Mouse (Mus musculus): ENCODE results near the gene Cldn1. TPM values are rescaled to one million over a fixed set of nuclear protein-coding genes. Genes with fewer than 3 reads are reported as not detected.

The Cldn1 gene
- 12.2 and 13.7 TPM in 2 replicates for polyA plus RNA-seq (2014; fragmentation: Nextera tagmentation; extraction: Ambion mirVana)

- peak within 1 kb of the TSS; percentile 47 for H3K4me3 ChIP-seq (ENCODE audit: low read depth, low read length)
- 6% methylated on average over 33 of the region's 33 CpGs for WGBS
- no peaks in the 10 kb centered on the region for H3K27me3 ChIP-seq (replicated peaks; ENCODE audit: control insufficient read depth, insufficient read depth, low read length)
- H3K4me1 ChIP-seq (replicated peaks; ENCODE audit: control insufficient read depth, insufficient read depth, low read length): no peaks in the 10 kb centered on the region
- DNase-seq (ENCODE audit: low spot score) (peak; percentile 83), ATAC-seq (replicated peaks; ENCODE audit: low FRiP score) (peak; percentile 57)
- H3K27ac ChIP-seq (ENCODE audit: low read depth, low read length): no peak within 1 kb of the TSS
- H3K9me3 ChIP-seq (ENCODE audit: control insufficient read depth, low read length): no peaks in the 10 kb centered on the region
- no peaks in the 10 kb centered on the region for H3K36me3 ChIP-seq (ENCODE audit: control insufficient read depth, insufficient read depth, low read length)
- H3K4me2 ChIP-seq: peak within 1 kb of the TSS; percentile 62
- H3K9ac ChIP-seq (ENCODE audit: low read depth, low read length): peak within 1 kb of the TSS; percentile 46
Observed at GRCm38 (mm10) chr16:26371325-26372053, at the start of gene Cldn1. Gene Cldn1, minus strand, starts transcription at chr16:26371841.

DNA sequence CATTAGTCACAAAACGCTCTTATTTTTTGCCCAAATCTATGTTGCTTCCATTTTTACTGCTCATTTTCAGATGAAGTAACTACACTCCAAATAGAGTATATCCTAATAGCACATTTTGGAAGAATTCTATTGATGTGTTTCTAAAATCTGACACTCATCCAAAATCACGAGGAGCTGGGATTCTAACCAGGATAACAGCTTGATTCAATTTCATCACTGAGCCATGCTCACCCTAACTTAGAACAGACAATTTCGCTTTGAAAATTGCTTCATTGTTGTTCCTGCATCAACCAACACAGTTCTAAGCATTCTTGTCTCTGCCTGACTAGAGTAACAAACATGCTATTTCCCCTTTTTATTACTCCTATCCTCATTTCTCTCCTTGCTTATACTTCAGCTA is 47.0 kb upstream of the Cldn1 start:
- H3K27ac ChIP-seq (ENCODE audit: low read depth, low read length): no peak overlapping the region
- H3K4me2 ChIP-seq: no peak overlapping the region
- 81% methylated on average over 3 of the region's 3 CpGs for WGBS
- no peak for ATAC-seq (replicated peaks; ENCODE audit: low FRiP score)
- no peak overlapping the region for H3K4me3 ChIP-seq (ENCODE audit: low read depth, low read length)
- H3K27me3 ChIP-seq (replicated peaks; ENCODE audit: control insufficient read depth, insufficient read depth, low read length): no peaks in the 10 kb centered on the region
- no peak for DNase-seq (ENCODE audit: low spot score)
- no peaks in the 10 kb centered on the region for H3K36me3 ChIP-seq (ENCODE audit: control insufficient read depth, insufficient read depth, low read length)
- H3K4me1 ChIP-seq (replicated peaks; ENCODE audit: control insufficient read depth, insufficient read depth, low read length): no peaks in the 10 kb centered on the region
- H3K9ac ChIP-seq (ENCODE audit: low read depth, low read length): no peak overlapping the region
- no peaks in the 10 kb centered on the region for H3K9me3 ChIP-seq (ENCODE audit: control insufficient read depth, low read length)

- Histone ChIP-seq H3K4me2 (no peak overlapping the region), H3K9ac (ENCODE audit: low read depth, low read length) (no peak overlapping the region), H3K4me3 (ENCODE audit: low read depth, low read length) (no peak overlapping the region), H3K27me3 (replicated peaks; ENCODE audit: control insufficient read depth, insufficient read depth, low read length) (no peaks in the 10 kb centered on the region), H3K36me3 (ENCODE audit: control insufficient read depth, insufficient read depth, low read length) (no peaks in the 10 kb centered on the region), H3K4me1 (replicated peaks; ENCODE audit: control insufficient read depth, insufficient read depth, low read length) (no peaks in the 10 kb centered on the region), H3K9me3 (ENCODE audit: control insufficient read depth, low read length) (no peaks in the 10 kb centered on the region), H3K27ac (ENCODE audit: low read depth, low read length) (no peak overlapping the region)
- WGBS: 41% methylated on average over 1 of the region's 1 CpGs
- DNase-seq (ENCODE audit: low spot score): no peak
- no peak for ATAC-seq (replicated peaks; ENCODE audit: low FRiP score)
Observed at GRCm38 (mm10) chr16:26404070-26404469, 32.4 kb upstream of the Cldn1 start.

GRCm38 (mm10) chr16:26400971-26401370 is 29.3 kb upstream of the Cldn1 start:
- Histone ChIP-seq H3K36me3 (ENCODE audit: control insufficient read depth, insufficient read depth, low read length) (no peaks in the 10 kb centered on the region), H3K4me1 (replicated peaks; ENCODE audit: control insufficient read depth, insufficient read depth, low read length) (no peaks in the 10 kb centered on the region), H3K4me3 (ENCODE audit: low read depth, low read length) (no peak overlapping the region), H3K9me3 (ENCODE audit: control insufficient read depth, low read length) (no peaks in the 10 kb centered on the region), H3K9ac (ENCODE audit: low read depth, low read length) (no peak overlapping the region), H3K27me3 (replicated peaks; ENCODE audit: control insufficient read depth, insufficient read depth, low read length) (no peaks in the 10 kb centered on the region), H3K4me2 (no peak overlapping the region), H3K27ac (ENCODE audit: low read depth, low read length) (no peak overlapping the region)
- 55% methylated on average over 3 of the region's 3 CpGs for WGBS
- DNase-seq (ENCODE audit: low spot score): no peak
- no peak for ATAC-seq (replicated peaks; ENCODE audit: low FRiP score)

- H3K9me3 ChIP-seq (ENCODE audit: control insufficient read depth, low read length): no peaks in the 10 kb centered on the region
- H3K4me2 ChIP-seq: no peak overlapping the region
- DNase-seq (ENCODE audit: low spot score) (no peak), ATAC-seq (replicated peaks; ENCODE audit: low FRiP score) (no peak)
- WGBS: 72% methylated on average over 4 of the region's 4 CpGs
- H3K27ac ChIP-seq (ENCODE audit: low read depth, low read length): no peak overlapping the region
- H3K4me1 ChIP-seq (replicated peaks; ENCODE audit: control insufficient read depth, insufficient read depth, low read length): no peaks in the 10 kb centered on the region
- no peak overlapping the region for H3K4me3 ChIP-seq (ENCODE audit: low read depth, low read length)
- no peak overlapping the region for H3K9ac ChIP-seq (ENCODE audit: low read depth, low read length)
- no peaks in the 10 kb centered on the region for H3K36me3 ChIP-seq (ENCODE audit: control insufficient read depth, insufficient read depth, low read length)
- H3K27me3 ChIP-seq (replicated peaks; ENCODE audit: control insufficient read depth, insufficient read depth, low read length): no peaks in the 10 kb centered on the region
Observed at GRCm38 (mm10) chr16:26400549-26400948, 28.9 kb upstream of the Cldn1 start.

- no peak for ATAC-seq (replicated peaks; ENCODE audit: low FRiP score)
- H3K36me3 ChIP-seq (ENCODE audit: control insufficient read depth, insufficient read depth, low read length): no peaks in the 10 kb centered on the region
- no peaks in the 10 kb centered on the region for H3K4me1 ChIP-seq (replicated peaks; ENCODE audit: control insufficient read depth, insufficient read depth, low read length)
- no peak overlapping the region for H3K4me3 ChIP-seq (ENCODE audit: low read depth, low read length)
- no peak for DNase-seq (ENCODE audit: low spot score)
- no peak overlapping the region for H3K9ac ChIP-seq (ENCODE audit: low read depth, low read length)
- no peak overlapping the region for H3K4me2 ChIP-seq
- H3K27me3 ChIP-seq (replicated peaks; ENCODE audit: control insufficient read depth, insufficient read depth, low read length): no peaks in the 10 kb centered on the region
- no peaks in the 10 kb centered on the region for H3K9me3 ChIP-seq (ENCODE audit: control insufficient read depth, low read length)
- H3K27ac ChIP-seq (ENCODE audit: low read depth, low read length): no peak overlapping the region
- WGBS: 77% methylated on average over 4 of the region's 4 CpGs
Observed at GRCm38 (mm10) chr16:26390936-26391335, 19.3 kb upstream of the Cldn1 start.

DNA sequence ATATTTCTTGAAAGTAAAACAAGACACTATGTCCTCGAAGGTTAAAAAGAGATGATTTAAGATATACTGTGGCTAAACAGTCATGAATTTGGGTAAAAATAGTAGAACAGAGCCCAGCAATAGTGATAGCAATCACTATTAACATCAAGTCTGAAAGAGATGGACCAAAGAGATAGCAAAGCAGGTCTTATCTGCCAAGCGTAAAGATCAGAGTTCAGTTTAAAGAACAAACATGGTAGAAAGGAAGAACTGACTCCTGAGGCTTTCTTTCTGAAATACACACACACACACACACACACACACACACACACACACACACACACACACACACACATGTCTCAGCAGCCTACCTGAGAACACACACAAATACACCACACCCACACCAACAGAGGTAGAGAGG is 14.5 kb upstream of the Cldn1 start:
- no peak overlapping the region for H3K27ac ChIP-seq (ENCODE audit: low read depth, low read length)
- no peak overlapping the region for H3K9ac ChIP-seq (ENCODE audit: low read depth, low read length)
- no peak overlapping the region for H3K4me2 ChIP-seq
- no peak for DNase-seq (ENCODE audit: low spot score)
- 71% methylated on average over 2 of the region's 2 CpGs for WGBS
- H3K9me3 ChIP-seq (ENCODE audit: control insufficient read depth, low read length): no peaks in the 10 kb centered on the region
- no peaks in the 10 kb centered on the region for H3K27me3 ChIP-seq (replicated peaks; ENCODE audit: control insufficient read depth, insufficient read depth, low read length)
- no peaks in the 10 kb centered on the region for H3K4me1 ChIP-seq (replicated peaks; ENCODE audit: control insufficient read depth, insufficient read depth, low read length)
- H3K36me3 ChIP-seq (ENCODE audit: control insufficient read depth, insufficient read depth, low read length): no peaks in the 10 kb centered on the region; the same call in 1 of the 2 replicates
- no peak for ATAC-seq (replicated peaks; ENCODE audit: low FRiP score)
- no peak overlapping the region for H3K4me3 ChIP-seq (ENCODE audit: low read depth, low read length)

DNA sequence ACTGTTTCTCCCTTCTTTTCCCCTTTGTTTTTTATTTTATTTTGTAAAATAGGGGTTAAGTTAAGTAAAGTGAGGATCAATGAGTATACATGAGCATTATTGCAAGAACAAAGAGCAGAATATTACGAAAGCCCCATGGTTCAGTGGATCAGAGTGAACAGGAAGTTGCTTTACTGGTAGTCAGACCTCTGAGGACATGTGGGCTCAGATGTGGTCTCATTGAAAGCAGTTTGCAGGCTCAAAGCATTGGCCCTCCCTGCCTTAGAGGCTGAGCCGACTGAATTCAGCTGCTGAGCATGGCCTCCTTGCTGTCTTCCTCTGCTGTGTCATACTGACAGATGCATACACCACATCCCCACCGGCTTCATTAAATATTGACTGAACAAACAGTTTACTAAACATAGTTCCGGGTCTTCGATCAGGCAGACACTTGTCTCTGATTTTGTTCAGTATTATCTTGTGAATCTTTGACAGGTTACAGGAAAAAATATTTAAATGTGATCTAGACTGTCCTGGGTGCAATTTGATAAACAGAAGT is 12.5 kb upstream of the Cldn1 start:
- no peak overlapping the region; the same call in 1 of the 2 replicates for H3K27ac ChIP-seq (ENCODE audit: low read depth, low read length)
- 57% methylated on average over 5 of the region's 5 CpGs for WGBS
- H3K36me3 ChIP-seq (ENCODE audit: control insufficient read depth, insufficient read depth, low read length): no peaks in the 10 kb centered on the region; the same call in 1 of the 2 replicates
- no peaks in the 10 kb centered on the region for H3K9me3 ChIP-seq (ENCODE audit: control insufficient read depth, low read length)
- DNase-seq (ENCODE audit: low spot score) (no peak), ATAC-seq (replicated peaks; ENCODE audit: low FRiP score) (peak; percentile 15; the same call in 1 of the 2 replicates)
- H3K9ac ChIP-seq (ENCODE audit: low read depth, low read length): no peak overlapping the region
- H3K4me1 ChIP-seq (replicated peaks; ENCODE audit: control insufficient read depth, insufficient read depth, low read length): no peaks in the 10 kb centered on the region
- H3K27me3 ChIP-seq (replicated peaks; ENCODE audit: control insufficient read depth, insufficient read depth, low read length): no peaks in the 10 kb centered on the region
- no peak overlapping the region for H3K4me2 ChIP-seq
- H3K4me3 ChIP-seq (ENCODE audit: low read depth, low read length): no peak overlapping the region

DNA sequence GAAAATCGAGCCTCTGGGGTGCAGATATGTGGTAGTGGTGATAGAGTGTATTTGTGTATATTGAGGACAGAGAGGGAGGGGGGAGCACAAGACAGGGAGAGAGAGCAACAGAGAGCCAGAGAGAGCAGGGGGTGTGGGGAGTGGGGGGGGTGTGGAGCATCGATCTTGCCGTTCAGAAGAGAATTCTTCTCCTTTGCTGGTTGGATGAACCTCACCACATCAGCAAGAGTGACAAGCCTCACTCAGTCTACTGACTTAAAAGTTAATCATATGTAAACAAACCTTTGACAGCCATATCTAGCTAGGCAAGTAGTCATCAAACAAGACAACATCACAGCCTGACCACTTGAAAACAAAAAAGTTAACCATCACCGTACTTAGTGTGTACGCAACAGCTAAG is 5.5 kb upstream of the Cldn1 start:
- H3K4me3 ChIP-seq (ENCODE audit: low read depth, low read length): no peak overlapping the region
- no peaks in the 10 kb centered on the region for H3K4me1 ChIP-seq (replicated peaks; ENCODE audit: control insufficient read depth, insufficient read depth, low read length)
- no peaks in the 10 kb centered on the region for H3K27me3 ChIP-seq (replicated peaks; ENCODE audit: control insufficient read depth, insufficient read depth, low read length)
- H3K36me3 ChIP-seq (ENCODE audit: control insufficient read depth, insufficient read depth, low read length): no peaks in the 10 kb centered on the region; the same call in 1 of the 2 replicates
- H3K4me2 ChIP-seq: no peak overlapping the region
- H3K9me3 ChIP-seq (ENCODE audit: control insufficient read depth, low read length): no peaks in the 10 kb centered on the region
- H3K27ac ChIP-seq (ENCODE audit: low read depth, low read length): no peak overlapping the region
- WGBS: 76% methylated on average over 5 of the region's 5 CpGs
- DNase-seq (ENCODE audit: low spot score): no peak
- peak; percentile 62 for ATAC-seq (replicated peaks; ENCODE audit: low FRiP score)
- H3K9ac ChIP-seq (ENCODE audit: low read depth, low read length): no peak overlapping the region
